Mouse (Mus musculus): ENCODE measurements around the gene Gucy1b2. TPM values are rescaled to one million over a fixed set of nuclear protein-coding genes. Genes with fewer than 3 reads are reported as not detected.

The Gucy1b2 gene
- polyA plus RNA-seq, 1 experiment from 2014 or later, result not detected

GRCm38 (mm10) chr14:62375694-62376093 is 80.4 kb downstream of the Gucy1b2 start:
- ATAC-seq (ENCODE audit: low FRiP score, low TSS enrichment) (no peak), DNase-seq (ENCODE audit: low spot score) (no peak)
- no peak overlapping the region for H3K4me3 ChIP-seq (ENCODE audit: low read depth, low read length)
- no peaks in the 10 kb centered on the region for H3K36me3 ChIP-seq (ENCODE audit: control insufficient read depth, insufficient read depth, low read length)
- H3K9me3 ChIP-seq (ENCODE audit: control insufficient read depth, low read length), result no peaks in the 10 kb centered on the region
- H3K27ac ChIP-seq (replicated peaks), result no peak overlapping the region
- H3K27me3 ChIP-seq (ENCODE audit: control insufficient read depth, insufficient read depth, low read length), result no peaks in the 10 kb centered on the region
- TF ChIP-seq CTCF (IDR thresholded peaks at IDR 0.05; ENCODE audit: low read depth), result no peak
- TF ChIP-seq EP300 (optimal IDR thresholded peaks at IDR 0.05), result no peak
- H3K9ac ChIP-seq (ENCODE audit: low read length), result no peak overlapping the region
- H3K4me2 ChIP-seq (replicated peaks; ENCODE audit: low read depth), result no peak overlapping the region
- no peaks in the 10 kb centered on the region; the same call in none of the 2 replicates for H3K4me1 ChIP-seq (replicated peaks; ENCODE audit: control insufficient read depth, insufficient read depth)

GRCm38 (mm10) chr14:62374001-62374400 is 82.1 kb downstream of the Gucy1b2 start:
- no peak for TF ChIP-seq CTCF (IDR thresholded peaks at IDR 0.05; ENCODE audit: low read depth)
- no peak for TF ChIP-seq EP300 (optimal IDR thresholded peaks at IDR 0.05)
- 51% methylated on average over 10 of the region's 10 CpGs for WGBS
- Histone ChIP-seq H3K9me3 (ENCODE audit: control insufficient read depth, low read length) (no peaks in the 10 kb centered on the region), H3K4me3 (ENCODE audit: low read depth, low read length) (no peak overlapping the region), H3K9ac (ENCODE audit: low read length) (no peak overlapping the region), H3K27me3 (ENCODE audit: control insufficient read depth, insufficient read depth, low read length) (no peaks in the 10 kb centered on the region), H3K4me1 (replicated peaks; ENCODE audit: control insufficient read depth, insufficient read depth) (no peaks in the 10 kb centered on the region; the same call in none of the 2 replicates), H3K36me3 (ENCODE audit: control insufficient read depth, insufficient read depth, low read length) (no peaks in the 10 kb centered on the region), H3K4me2 (replicated peaks; ENCODE audit: low read depth) (no peak overlapping the region), H3K27ac (replicated peaks) (no peak overlapping the region)
- DNase-seq (ENCODE audit: low spot score) (no peak), ATAC-seq (ENCODE audit: low FRiP score, low TSS enrichment) (no peak)

GRCm38 (mm10) chr14:62370819-62371218 is 85.3 kb downstream of the Gucy1b2 start:
- no peak overlapping the region for H3K27ac ChIP-seq (replicated peaks)
- no peaks in the 10 kb centered on the region for H3K9me3 ChIP-seq (ENCODE audit: control insufficient read depth, low read length)
- H3K4me1 ChIP-seq (replicated peaks; ENCODE audit: control insufficient read depth, insufficient read depth), result no peaks in the 10 kb centered on the region; the same call in none of the 2 replicates
- 40% methylated on average over 6 of the region's 6 CpGs for WGBS
- no peaks in the 10 kb centered on the region for H3K36me3 ChIP-seq (ENCODE audit: control insufficient read depth, insufficient read depth, low read length)
- H3K4me2 ChIP-seq (replicated peaks; ENCODE audit: low read depth), result no peak overlapping the region
- H3K27me3 ChIP-seq (ENCODE audit: control insufficient read depth, insufficient read depth, low read length), result no peaks in the 10 kb centered on the region
- H3K4me3 ChIP-seq (ENCODE audit: low read depth, low read length), result no peak overlapping the region
- ATAC-seq (ENCODE audit: low FRiP score, low TSS enrichment) (no peak), DNase-seq (ENCODE audit: low spot score) (no peak)
- H3K9ac ChIP-seq (ENCODE audit: low read length), result no peak overlapping the region
- TF ChIP-seq EP300 (optimal IDR thresholded peaks at IDR 0.05), result no peak
- TF ChIP-seq CTCF (IDR thresholded peaks at IDR 0.05; ENCODE audit: low read depth), result no peak

GRCm38 (mm10) chr14:62363774-62364173 is 92.3 kb downstream of the Gucy1b2 start:
- ATAC-seq (ENCODE audit: low FRiP score, low TSS enrichment) (no peak), DNase-seq (ENCODE audit: low spot score) (no peak)
- 92% methylated on average over 2 of the region's 2 CpGs for WGBS
- H3K27me3 ChIP-seq (ENCODE audit: control insufficient read depth, insufficient read depth, low read length), result no peaks in the 10 kb centered on the region
- H3K4me2 ChIP-seq (replicated peaks; ENCODE audit: low read depth), result no peak overlapping the region
- no peaks in the 10 kb centered on the region for H3K36me3 ChIP-seq (ENCODE audit: control insufficient read depth, insufficient read depth, low read length)
- no peaks in the 10 kb centered on the region for H3K9me3 ChIP-seq (ENCODE audit: control insufficient read depth, low read length)
- H3K27ac ChIP-seq (replicated peaks), result no peak overlapping the region
- no peak overlapping the region for H3K4me3 ChIP-seq (ENCODE audit: low read depth, low read length)
- no peaks in the 10 kb centered on the region for H3K4me1 ChIP-seq (replicated peaks; ENCODE audit: control insufficient read depth, insufficient read depth)
- H3K9ac ChIP-seq (ENCODE audit: low read length), result no peak overlapping the region
- no peak for TF ChIP-seq EP300 (optimal IDR thresholded peaks at IDR 0.05)
- TF ChIP-seq CTCF (IDR thresholded peaks at IDR 0.05; ENCODE audit: low read depth), result no peak

GRCm38 (mm10) chr14:62361263-62361980 is 94.7 kb downstream of the Gucy1b2 start:
- Histone ChIP-seq H3K36me3 (ENCODE audit: control insufficient read depth, insufficient read depth, low read length) (no peaks in the 10 kb centered on the region), H3K27ac (replicated peaks) (no peak overlapping the region), H3K9ac (ENCODE audit: low read length) (no peak overlapping the region), H3K4me2 (replicated peaks; ENCODE audit: low read depth) (no peak overlapping the region), H3K9me3 (ENCODE audit: control insufficient read depth, low read length) (no peaks in the 10 kb centered on the region), H3K4me3 (ENCODE audit: low read depth, low read length) (no peak overlapping the region), H3K27me3 (ENCODE audit: control insufficient read depth, insufficient read depth, low read length) (no peaks in the 10 kb centered on the region), H3K4me1 (replicated peaks; ENCODE audit: control insufficient read depth, insufficient read depth) (no peaks in the 10 kb centered on the region)
- TF ChIP-seq EP300 (optimal IDR thresholded peaks at IDR 0.05), result no peak
- DNase-seq (ENCODE audit: low spot score) (no peak), ATAC-seq (ENCODE audit: low FRiP score, low TSS enrichment) (no peak)
- 39% methylated on average over 8 of the region's 8 CpGs for WGBS

GRCm38 (mm10) chr14:62355201-62355600 is 100.9 kb downstream of the Gucy1b2 start:
- ATAC-seq (ENCODE audit: low FRiP score, low TSS enrichment) (no peak), DNase-seq (ENCODE audit: low spot score) (no peak)
- H3K4me1 ChIP-seq (replicated peaks; ENCODE audit: control insufficient read depth, insufficient read depth), result no peaks in the 10 kb centered on the region
- no peak overlapping the region for H3K4me3 ChIP-seq (ENCODE audit: low read depth, low read length)
- no peak for TF ChIP-seq CTCF (IDR thresholded peaks at IDR 0.05; ENCODE audit: low read depth)
- TF ChIP-seq EP300 (optimal IDR thresholded peaks at IDR 0.05), result no peak
- 85% methylated on average over 7 of the region's 7 CpGs for WGBS
- no peaks in the 10 kb centered on the region for H3K27me3 ChIP-seq (ENCODE audit: control insufficient read depth, insufficient read depth, low read length)
- no peak overlapping the region for H3K27ac ChIP-seq (replicated peaks)
- no peak overlapping the region for H3K9ac ChIP-seq (ENCODE audit: low read length)
- no peaks in the 10 kb centered on the region for H3K9me3 ChIP-seq (ENCODE audit: control insufficient read depth, low read length)
- no peaks in the 10 kb centered on the region for H3K36me3 ChIP-seq (ENCODE audit: control insufficient read depth, insufficient read depth, low read length)
- no peak overlapping the region for H3K4me2 ChIP-seq (replicated peaks; ENCODE audit: low read depth)

All from stomach, postnatal 0 days (tissue).